Mouse (Mus musculus) heart, adult 9 months (tissue): ENCODE measurements at regions not wholly inside any gene's neighbourhood (a gene's known extent, or its start where the extent isn't known, plus 50 kb on each side); places are given as distances from the start of the nearest gene placed in this dataset.

Source experiments
- DNase-seq, 2 experiments: peaks; one replicate each; pipeline ENCODE4 v3.0.0; 2022; ENCODE audit warnings: low spot score in 2 of 2

DNA sequence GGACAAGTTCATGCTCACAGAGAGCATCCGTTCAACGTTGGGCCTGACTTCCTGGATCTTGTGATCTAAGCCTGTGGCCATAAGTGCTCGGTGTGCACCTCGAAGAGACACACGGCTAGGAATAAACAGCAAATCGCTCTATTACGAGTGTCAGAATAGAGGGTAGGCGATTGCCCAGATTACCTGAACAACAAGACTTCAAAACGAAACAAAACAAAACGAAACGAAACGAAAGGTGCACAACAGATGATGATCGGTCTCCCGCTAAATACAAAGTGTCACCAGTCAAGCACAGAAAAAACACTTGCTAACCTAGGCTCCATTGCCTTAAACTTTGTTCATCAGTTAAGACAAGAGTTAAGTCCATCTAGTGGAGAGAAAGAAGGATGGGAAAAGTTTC lies 67.4 kb downstream of the Pdia4 start:
- DNase-seq = peak; percentile 0 to 1

DNA sequence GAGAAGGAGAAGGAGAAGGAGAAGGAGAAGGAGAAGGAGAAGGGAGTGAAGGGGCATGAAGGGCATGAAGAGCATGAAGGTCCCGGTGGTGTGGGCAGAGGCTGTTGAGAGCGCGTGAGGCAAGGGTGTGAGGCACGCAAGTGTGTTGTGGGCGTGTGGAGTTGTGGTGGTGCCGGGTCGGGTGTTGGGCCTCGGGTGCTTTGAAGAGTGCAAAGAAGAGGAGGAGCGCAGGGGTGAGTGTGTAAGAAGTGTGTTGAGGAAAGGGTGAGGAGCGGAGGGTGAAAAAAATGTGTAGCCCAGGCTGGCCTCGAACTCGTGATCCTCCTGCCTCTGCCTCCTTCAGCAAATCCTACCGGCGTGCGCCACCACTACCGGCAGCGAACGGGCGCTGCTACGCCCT lies 69.4 kb downstream of the Pdia4 start:
- DNase-seq = peak; percentile 9 to 31

DNA sequence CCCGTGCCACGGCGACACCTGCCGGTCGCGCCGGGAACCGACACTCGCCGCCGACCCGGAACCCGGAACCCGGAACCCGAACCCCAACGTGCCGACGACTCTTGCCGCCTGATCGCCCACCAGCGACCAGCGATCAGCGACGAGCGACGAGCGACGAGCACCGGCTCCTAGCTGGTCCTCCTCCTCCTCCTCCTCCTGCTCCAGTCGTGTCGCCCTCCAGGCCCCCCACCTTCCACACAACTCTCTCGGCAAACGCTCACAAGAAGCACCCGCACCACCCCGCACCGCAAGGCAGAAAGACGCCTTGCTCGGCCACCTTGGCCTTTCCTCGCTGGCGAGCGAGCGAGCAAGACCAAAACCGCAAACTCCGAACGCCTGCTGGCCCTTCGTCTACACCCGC lies 73.0 kb downstream of the Pdia4 start:
- DNase-seq = peak; percentile 1

DNA sequence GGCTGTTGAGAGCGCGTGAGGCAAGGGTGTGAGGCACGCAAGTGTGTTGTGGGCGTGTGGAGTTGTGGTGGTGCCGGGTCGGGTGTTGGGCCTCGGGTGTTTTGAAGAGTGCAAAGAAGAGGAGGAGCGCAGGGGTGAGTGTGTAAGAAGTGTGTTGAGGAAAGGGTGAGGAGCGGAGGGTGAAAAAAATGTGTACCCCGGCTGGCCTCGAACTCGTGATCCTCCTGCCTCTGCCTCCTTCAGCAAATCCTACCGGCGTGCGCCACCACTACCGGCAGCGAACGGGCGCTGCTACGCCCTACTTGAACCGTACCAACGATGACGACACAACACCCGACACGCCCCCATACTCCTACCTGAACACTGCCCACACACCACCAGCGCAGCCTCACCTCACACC lies 73.5 kb downstream of the Pdia4 start:
- peak; percentile 47 to 70 for DNase-seq

DNA sequence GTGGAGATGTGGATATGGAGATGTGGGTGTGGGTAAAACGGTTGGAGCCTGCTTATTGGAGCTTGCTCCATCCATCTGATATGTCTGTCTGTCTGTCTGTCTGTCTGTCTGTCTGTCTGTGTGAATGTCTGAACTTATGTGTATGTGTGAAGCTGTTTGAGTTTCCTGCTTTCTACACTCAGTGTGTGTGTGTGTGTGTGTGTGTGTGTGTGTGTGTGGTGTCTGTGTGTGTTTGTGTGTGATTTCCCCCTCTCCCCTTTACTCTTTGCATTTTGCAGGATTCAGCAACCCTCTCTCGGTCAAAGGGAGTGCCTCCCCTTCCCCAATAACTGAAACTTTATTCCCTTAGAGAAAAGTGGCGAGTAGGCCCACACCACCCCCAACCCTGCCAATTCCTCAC lies 75.3 kb downstream of the Pdia4 start:
- peak; percentile 1 for DNase-seq
